Mouse (Mus musculus) lung, adult 2 months (tissue): ENCODE data around the gene Foxk2.

Experiments
- CTCF ChIP-seq: fragments of 200-500 bp; IDR thresholded peaks from 2 replicates; pipeline ENCODE4 v1.5.1; 2011; ENCODE audit warnings: mild to moderate bottlenecking, low read length, control low read depth; ENCODE audit not compliant: insufficient read depth
- POLR2A ChIP-seq: fragments of 200-500 bp; IDR thresholded peaks from 2 replicates; pipeline ENCODE4 v1.6.1; 2011; ENCODE audit warnings: low read depth, mild to moderate bottlenecking, control low read depth, low read length, borderline replicate concordance; ENCODE audit errors: extremely low read depth

GRCm38 (mm10) chr11:121277516-121277915 is 17.7 kb downstream of the Foxk2 start:
- TF ChIP-seq CTCF (no peak), POLR2A (no peak)
